Mouse (Mus musculus): Measurements from ENCODE around the gene Baiap2l2. TPM values are rescaled to one million over a fixed set of nuclear protein-coding genes. Genes with fewer than 3 reads are reported as not detected.

Gene Baiap2l2
- polyA plus RNA-seq, 1 experiment = not detected

DNA sequence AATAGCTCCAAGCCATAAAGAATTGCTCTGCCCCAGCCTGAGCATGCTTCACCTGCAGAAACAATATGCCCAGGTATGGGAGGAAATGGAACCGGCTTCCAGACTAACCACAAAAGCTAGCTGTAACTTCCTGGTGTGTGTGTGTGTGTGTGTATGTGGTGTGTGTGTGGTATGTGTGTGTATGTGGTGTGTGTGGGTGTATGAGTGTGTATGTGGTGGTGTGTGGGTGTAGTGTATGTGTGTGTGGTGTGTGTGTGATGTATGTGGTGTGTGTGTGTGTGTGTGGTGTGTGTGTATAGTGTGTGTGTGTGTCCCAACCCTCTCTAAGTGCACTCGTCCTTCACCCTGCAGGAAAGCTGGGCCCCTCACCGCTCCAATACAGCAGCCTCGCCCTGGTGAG, 20.0 kb downstream of the Baiap2l2 start:
- Histone ChIP-seq H3K4me1 (ENCODE audit: control insufficient read depth, insufficient read depth, low read length) (no peaks in the 10 kb centered on the region), H3K27ac (ENCODE audit: insufficient read depth, low read length) (no peak overlapping the region), H3K4me3 (ENCODE audit: insufficient read depth, low read length) (no peak overlapping the region)
- TF ChIP-seq CTCF (IDR thresholded peaks at IDR 0.05; ENCODE audit: borderline replicate concordance, insufficient read depth, low read length) = no peak
- TF ChIP-seq POLR2A (IDR thresholded peaks at IDR 0.05; ENCODE audit: low read depth, low read length) = no peak

DNA sequence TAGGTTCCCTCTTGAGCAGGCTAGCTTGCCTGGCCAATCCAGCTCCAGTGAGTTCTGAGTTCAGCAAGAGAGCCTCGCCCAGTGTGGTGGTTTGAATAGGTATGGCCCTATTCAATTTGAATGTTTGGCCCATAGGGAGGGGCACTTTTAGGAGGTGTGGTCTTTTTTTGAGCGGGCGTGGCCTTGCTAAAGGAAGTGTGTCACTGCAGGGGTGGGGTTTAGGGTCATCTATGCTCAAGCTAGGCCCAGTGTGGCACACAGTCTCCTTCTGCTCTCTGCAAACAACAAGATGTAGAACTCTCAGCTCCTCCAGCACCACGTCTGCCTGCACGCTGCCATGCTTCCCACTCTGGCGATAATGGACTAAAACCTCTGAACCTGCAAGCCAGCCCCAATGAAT, 21.6 kb downstream of the Baiap2l2 start:
- H3K27ac ChIP-seq (ENCODE audit: insufficient read depth, low read length) = no peak overlapping the region
- H3K4me1 ChIP-seq (ENCODE audit: control insufficient read depth, insufficient read depth, low read length) = no peaks in the 10 kb centered on the region
- TF ChIP-seq POLR2A (IDR thresholded peaks at IDR 0.05; ENCODE audit: low read depth, low read length) = no peak
- no peak for TF ChIP-seq CTCF (IDR thresholded peaks at IDR 0.05; ENCODE audit: borderline replicate concordance, insufficient read depth, low read length)
- H3K4me3 ChIP-seq (ENCODE audit: insufficient read depth, low read length) = no peak overlapping the region

DNA sequence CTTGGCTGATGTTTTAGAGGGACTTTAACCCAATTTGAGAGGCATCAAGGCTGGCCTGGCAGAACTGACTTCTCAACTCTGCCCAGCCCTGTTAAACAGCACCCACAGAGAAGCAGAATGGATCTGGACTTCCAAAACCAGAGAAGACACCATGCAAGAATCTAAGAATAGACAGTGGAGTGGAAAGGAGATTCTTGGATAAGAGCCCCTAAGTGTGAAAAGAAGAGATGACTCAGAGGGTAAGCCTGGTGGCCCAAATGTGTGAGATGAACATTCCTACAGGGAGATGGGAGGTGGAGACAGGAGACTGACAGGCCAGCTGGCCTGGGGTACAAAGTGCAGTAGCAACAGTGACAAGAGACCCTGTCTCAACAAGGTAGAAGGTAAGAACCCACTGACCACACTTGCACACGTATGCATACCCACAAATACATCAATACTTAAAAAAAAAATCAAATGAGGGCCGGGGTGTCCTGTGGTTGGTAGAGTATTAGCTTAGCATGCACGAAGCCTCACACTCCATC, 22.5 kb downstream of the Baiap2l2 start:
- Histone ChIP-seq H3K4me1 (ENCODE audit: control insufficient read depth, insufficient read depth, low read length) (no peaks in the 10 kb centered on the region), H3K27ac (ENCODE audit: insufficient read depth, low read length) (no peak overlapping the region), H3K4me3 (ENCODE audit: insufficient read depth, low read length) (no peak overlapping the region)
- no peak for TF ChIP-seq POLR2A (IDR thresholded peaks at IDR 0.05; ENCODE audit: low read depth, low read length)
- no peak for TF ChIP-seq CTCF (IDR thresholded peaks at IDR 0.05; ENCODE audit: borderline replicate concordance, insufficient read depth, low read length)

DNA sequence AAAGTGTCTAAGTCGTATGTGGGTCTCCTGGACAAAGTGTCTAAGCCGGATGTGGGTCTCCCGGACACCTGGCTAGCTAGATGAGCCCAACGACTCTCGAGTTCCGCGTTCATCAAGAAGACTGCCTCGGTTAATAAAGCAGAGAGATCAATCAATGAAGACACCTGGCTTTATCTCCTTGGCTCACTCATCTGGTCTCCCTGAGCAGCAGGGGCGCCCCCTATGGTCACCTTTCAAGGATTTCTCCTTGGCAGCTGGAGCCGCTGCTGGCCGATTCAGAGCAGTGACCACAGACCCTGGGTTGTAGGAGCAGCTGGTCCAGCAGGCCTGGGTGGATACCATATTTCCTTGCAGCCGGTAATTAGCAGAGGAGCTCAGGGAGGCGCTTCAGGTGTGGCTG, 23.0 kb downstream of the Baiap2l2 start:
- no peak for TF ChIP-seq CTCF (IDR thresholded peaks at IDR 0.05; ENCODE audit: borderline replicate concordance, insufficient read depth, low read length)
- TF ChIP-seq POLR2A (IDR thresholded peaks at IDR 0.05; ENCODE audit: low read depth, low read length) = no peak
- Histone ChIP-seq H3K27ac (ENCODE audit: insufficient read depth, low read length) (no peak overlapping the region), H3K4me3 (ENCODE audit: insufficient read depth, low read length) (no peak overlapping the region), H3K4me1 (ENCODE audit: control insufficient read depth, insufficient read depth, low read length) (no peaks in the 10 kb centered on the region)

DNA sequence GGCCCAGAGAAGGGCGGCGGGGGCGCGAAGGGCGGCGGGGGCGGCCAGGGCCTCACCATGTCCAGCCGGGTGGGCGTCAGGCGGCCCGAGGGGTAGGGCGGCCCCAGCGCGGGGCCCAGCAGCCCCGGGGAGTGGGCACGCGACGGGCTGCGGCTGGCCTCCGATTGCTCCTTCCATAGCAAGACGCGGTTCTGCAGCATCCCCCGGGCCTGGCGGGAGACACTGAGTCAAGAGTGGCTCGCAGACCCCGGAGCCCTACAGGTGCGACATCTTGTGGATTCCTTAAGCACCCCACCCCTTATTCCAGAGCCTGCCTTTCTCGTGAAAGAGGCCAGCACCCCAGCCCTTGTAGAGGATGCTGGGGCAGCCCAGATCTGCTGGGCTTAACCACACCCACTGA, 23.6 kb downstream of the Baiap2l2 start:
- H3K4me1 ChIP-seq (ENCODE audit: control insufficient read depth, insufficient read depth, low read length) = no peaks in the 10 kb centered on the region
- peak overlapping the region; percentile 14; the same call in 1 of the 2 replicates for H3K4me3 ChIP-seq (ENCODE audit: insufficient read depth, low read length)
- TF ChIP-seq CTCF (IDR thresholded peaks at IDR 0.05; ENCODE audit: borderline replicate concordance, insufficient read depth, low read length) (no peak), POLR2A (IDR thresholded peaks at IDR 0.05; ENCODE audit: low read depth, low read length) (no peak)
- no peak overlapping the region for H3K27ac ChIP-seq (ENCODE audit: insufficient read depth, low read length)

DNA sequence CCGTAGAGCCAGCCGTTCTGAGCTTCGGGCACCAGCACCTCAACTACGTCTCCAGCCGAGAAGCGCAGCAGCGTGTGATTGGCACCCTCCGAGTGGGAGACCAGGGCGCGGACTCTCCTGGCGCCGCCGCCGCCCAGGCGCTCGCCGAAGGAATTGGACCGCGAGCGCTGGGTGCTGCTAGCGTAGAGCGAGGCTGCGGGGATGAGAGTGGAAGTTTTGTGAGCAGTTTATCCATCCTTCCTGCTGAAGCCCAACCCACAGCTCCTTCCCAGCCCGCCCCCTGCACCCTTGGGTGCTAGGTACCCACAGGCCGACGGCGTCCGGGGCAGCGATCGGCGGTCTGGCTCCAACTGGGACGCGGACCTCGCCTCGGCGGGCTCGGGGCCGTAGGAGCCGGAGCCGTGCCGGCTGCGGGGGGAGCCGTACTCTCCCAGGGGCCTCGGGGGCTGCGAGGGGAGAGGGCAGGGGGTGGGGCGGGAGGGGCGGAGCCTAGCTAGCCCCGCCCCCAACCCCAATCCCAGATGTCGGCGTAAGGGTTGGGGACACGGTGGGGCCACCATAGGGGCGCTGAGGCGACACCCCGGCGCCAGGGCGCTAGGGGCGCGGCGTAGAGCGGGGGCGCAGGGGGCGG, 24.1 kb downstream of the Baiap2l2 start:
- Histone ChIP-seq H3K4me1 (ENCODE audit: control insufficient read depth, insufficient read depth, low read length) (no peaks in the 10 kb centered on the region), H3K4me3 (ENCODE audit: insufficient read depth, low read length) (peak overlapping the region; percentile 51), H3K27ac (ENCODE audit: insufficient read depth, low read length) (no peak overlapping the region)
- TF ChIP-seq CTCF (IDR thresholded peaks at IDR 0.05; ENCODE audit: borderline replicate concordance, insufficient read depth, low read length) = no peak
- peak; percentile 36; the same call in 1 of the 2 replicates for TF ChIP-seq POLR2A (IDR thresholded peaks at IDR 0.05; ENCODE audit: low read depth, low read length)

DNA sequence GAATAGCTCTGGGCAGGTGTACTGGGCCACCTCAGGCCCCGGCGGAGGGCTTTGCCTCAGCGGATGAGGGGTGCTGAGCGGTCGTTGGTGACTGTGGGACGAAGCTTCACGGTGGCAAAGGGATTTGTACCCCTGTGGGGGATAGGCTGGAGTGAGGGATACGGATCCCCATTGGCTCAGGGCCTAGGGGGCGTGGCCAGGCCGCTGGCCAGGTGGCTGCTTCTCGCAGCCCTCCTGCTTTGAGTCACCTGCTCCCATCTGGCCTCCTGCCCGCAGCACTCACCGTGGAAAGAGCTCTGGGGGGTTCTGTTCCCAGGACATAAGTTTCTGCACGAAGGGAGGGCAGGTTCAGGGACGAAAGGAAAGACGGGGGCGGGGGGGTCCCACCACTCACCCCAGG, 26.8 kb downstream of the Baiap2l2 start:
- Histone ChIP-seq H3K4me3 (ENCODE audit: insufficient read depth, low read length) (no peak overlapping the region), H3K4me1 (ENCODE audit: control insufficient read depth, insufficient read depth, low read length) (no peaks in the 10 kb centered on the region), H3K27ac (ENCODE audit: insufficient read depth, low read length) (no peak overlapping the region)
- TF ChIP-seq CTCF (IDR thresholded peaks at IDR 0.05; ENCODE audit: borderline replicate concordance, insufficient read depth, low read length) (no peak), POLR2A (IDR thresholded peaks at IDR 0.05; ENCODE audit: low read depth, low read length) (no peak)

DNA sequence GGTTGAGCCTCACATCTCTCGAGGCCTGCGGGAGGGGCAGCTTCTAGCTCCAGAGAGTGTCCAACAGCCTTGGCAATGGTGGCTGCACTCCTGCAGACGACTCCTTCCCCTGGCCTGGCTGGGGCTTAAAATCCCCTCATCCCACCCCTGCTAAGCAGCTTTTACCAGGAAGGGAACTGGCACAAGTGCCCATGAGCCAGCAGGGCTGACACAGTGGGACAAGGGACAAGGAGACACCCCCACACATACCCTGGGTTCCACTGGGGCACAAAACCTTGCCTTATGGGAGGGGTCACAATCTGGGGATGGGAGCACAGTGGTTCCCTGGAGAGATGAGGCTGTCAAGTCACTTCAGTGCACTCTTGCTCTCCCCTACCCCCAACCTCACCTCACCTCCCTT, 30.7 kb downstream of the Baiap2l2 start, which contains the start of gene Slc16a8:
Slc16a8 (minus strand) TSS at position 101 of the 400 bp plus-strand sequence.
- Histone ChIP-seq H3K27ac (ENCODE audit: insufficient read depth, low read length) (no peak within 1 kb of the TSS), H3K4me1 (ENCODE audit: control insufficient read depth, insufficient read depth, low read length) (no peaks in the 10 kb centered on the region), H3K4me3 (ENCODE audit: insufficient read depth, low read length) (no peak within 1 kb of the TSS)
- TF ChIP-seq POLR2A (IDR thresholded peaks at IDR 0.05; ENCODE audit: low read depth, low read length) (no peak), CTCF (IDR thresholded peaks at IDR 0.05; ENCODE audit: borderline replicate concordance, insufficient read depth, low read length) (no peak)

DNA sequence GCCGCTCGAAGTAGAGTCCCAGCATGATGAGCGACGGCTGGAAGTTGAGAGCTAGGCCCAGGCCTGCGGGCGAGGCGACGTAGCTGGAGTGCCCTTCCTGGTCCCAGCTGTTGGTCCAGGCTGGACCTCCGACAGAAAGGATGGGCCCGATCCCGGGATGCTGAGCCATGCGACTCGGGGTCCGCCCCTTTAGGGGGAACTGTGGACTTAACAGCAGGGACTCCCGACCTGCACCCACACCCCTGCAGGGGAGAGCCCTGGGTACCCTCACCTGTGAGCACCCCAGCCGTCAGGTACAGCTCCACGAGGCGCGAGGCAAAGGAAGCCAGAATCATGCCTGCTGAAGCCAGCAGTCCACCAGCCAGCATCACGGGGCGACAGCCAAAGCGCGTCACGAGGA, 32.8 kb downstream of the Baiap2l2 start:
- no peak for TF ChIP-seq POLR2A (IDR thresholded peaks at IDR 0.05; ENCODE audit: low read depth, low read length)
- no peak for TF ChIP-seq CTCF (IDR thresholded peaks at IDR 0.05; ENCODE audit: borderline replicate concordance, insufficient read depth, low read length)
- Histone ChIP-seq H3K27ac (ENCODE audit: insufficient read depth, low read length) (no peak overlapping the region), H3K4me3 (ENCODE audit: insufficient read depth, low read length) (no peak overlapping the region), H3K4me1 (ENCODE audit: control insufficient read depth, insufficient read depth, low read length) (no peaks in the 10 kb centered on the region)

DNA sequence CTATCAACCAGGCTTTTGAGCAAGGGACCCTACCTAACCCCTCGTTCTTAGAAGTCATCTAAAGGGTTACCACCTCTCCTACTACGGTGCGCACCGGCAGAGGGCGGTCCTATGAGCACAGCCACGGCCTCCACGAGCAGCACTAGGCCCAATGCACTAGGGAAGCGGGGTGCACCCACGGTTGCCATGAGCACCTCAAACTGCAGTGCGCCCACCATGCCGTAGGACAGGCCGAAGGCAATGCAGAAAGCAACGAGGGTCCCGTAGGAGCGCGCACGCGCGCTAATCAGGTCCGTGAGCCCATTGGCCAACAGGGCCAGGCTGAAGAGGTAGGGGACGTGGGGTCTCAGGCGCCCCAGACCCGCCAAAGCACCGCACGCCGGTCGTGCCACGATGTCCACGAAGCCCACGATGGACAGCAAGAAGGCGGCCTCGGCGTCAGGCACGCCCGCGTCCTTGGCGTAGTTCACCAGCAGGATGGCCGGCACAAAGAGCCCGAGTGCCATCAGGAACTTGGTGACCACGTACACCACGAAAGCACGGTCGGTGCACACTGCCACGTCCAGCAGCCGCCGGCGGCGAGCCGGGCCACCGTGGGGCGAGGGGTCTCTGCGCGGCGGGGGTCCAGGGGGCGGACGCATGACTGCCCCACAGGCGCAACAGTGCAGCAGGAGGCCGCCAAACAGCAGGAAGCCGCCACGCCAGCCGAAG, 33.4 kb downstream of the Baiap2l2 start:
- peak; percentile 33; the same call in 1 of the 2 replicates for TF ChIP-seq CTCF (IDR thresholded peaks at IDR 0.05; ENCODE audit: borderline replicate concordance, insufficient read depth, low read length)
- no peak for TF ChIP-seq POLR2A (IDR thresholded peaks at IDR 0.05; ENCODE audit: low read depth, low read length)
- no peak overlapping the region for H3K4me3 ChIP-seq (ENCODE audit: insufficient read depth, low read length)
- no peaks in the 10 kb centered on the region for H3K4me1 ChIP-seq (ENCODE audit: control insufficient read depth, insufficient read depth, low read length)
- H3K27ac ChIP-seq (ENCODE audit: insufficient read depth, low read length) = no peak overlapping the region

Data from embryonic fibroblast, embryonic 13.5 days (primary cell).